Mouse (Mus musculus): Measurements from ENCODE around the gene Porcn.

The Porcn gene

GRCm38 (mm10) chrX:8205551-8205950, 774 bp downstream of the Porcn start:
- DNase-seq = peak; percentile 79 to 90

- DNase-seq = peak in 1 of 2 experiments; percentile 36
These were observed 1.2 kb downstream of the Porcn start for GRCm38 (mm10) chrX:8205088-8205487.

DNA sequence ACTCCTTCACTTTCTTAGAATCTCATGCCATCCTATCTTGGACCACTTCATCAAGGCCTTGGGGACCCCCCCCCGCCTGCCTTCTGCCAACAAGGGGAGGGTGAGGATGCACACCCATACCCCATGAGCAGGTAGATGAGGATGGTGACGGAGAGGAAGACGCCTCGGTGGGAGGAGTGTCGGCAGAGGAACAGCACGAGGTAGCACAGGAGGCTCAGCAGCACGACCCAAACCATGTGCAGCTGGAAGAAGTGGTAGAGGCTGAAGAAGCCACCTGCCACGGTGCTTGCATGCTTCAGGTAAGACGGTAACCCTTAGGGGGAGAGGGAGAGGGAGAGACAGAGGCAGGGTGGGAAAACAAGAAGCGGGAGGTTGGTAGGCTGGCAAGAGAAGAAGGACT, 2.2 kb downstream of the Porcn start:
- DNase-seq = peak in 1 of 2 experiments; percentile 35

DNA sequence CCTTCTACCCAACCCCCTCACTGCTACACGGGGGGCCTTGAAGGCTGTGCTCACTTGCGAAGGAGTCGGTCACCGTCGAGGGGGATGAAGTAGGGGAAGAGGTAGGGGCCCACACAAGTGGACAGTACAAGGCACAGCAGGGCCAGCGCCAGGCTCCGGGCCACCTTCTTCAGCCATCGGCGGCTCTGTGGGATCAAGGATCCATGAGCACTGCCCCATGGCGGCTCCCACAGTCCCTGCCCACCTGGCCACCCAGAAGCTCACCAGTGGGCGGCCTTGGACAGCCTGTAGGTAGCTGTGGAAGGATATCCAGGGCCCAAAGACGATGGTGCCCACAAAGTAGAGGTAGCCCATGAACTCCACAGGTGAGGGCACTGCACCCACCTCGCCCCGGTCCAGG, 3.2 kb downstream of the Porcn start:
- no peak for DNase-seq

DNA sequence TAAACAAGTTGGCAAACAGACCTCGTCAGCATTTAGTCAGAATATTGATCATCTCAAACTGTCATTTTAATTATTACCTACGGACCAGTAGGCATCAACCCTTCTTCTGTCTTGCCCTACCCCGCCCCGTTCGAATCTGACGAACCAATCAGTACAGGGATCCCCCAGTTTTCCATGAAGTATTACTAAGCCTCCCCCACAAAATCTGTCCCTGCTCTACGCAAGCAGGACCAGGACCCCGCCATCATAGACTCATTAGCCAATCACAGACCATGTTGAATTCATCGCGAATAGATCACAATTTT, 13.0 kb downstream of the Porcn start, which contains the start of gene Ebp:
Gene Ebp (minus strand): TSS at position 94 of the 305 bp plus-strand sequence.
- peak; percentile 56 to 60 for DNase-seq

DNA sequence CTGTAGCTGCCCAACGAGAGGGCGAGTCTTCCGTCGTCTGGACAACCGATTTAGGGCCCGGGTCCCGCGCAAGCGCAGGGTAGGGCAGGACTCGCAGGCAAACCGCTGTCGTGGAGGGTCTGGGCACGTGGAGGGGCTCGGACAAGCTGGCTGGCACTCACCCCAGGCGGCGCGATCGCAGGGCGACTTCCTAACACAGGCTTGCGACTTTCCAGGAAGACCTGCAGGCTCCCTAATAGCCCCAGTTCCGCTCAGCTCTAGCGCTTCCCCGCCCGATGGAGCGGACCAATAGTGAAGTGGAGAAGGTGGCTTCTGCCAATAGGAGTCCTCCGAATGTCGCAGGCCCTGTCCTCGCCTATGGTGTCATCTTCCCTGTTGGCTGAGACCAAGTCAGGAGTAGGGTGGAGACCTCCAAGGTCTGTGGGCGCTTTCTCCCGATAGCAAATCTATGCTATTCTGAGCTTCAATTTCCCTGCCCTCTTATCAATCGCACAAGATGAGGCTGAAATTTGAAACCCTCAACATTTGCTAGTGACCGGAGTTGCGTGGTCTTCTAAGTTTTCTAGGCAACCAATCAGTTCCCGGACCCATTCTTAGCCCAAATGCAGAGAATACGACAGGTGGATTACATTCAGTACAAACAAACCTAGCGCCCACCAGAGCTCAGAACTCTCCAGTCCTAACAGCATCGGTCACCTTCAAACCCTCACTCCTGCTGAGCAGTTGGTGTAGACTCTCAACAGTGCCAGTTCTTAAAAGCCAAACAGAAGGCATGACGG, 13.5 kb downstream of the Porcn start:
- DNase-seq = peak; percentile 83 to 85

DNA sequence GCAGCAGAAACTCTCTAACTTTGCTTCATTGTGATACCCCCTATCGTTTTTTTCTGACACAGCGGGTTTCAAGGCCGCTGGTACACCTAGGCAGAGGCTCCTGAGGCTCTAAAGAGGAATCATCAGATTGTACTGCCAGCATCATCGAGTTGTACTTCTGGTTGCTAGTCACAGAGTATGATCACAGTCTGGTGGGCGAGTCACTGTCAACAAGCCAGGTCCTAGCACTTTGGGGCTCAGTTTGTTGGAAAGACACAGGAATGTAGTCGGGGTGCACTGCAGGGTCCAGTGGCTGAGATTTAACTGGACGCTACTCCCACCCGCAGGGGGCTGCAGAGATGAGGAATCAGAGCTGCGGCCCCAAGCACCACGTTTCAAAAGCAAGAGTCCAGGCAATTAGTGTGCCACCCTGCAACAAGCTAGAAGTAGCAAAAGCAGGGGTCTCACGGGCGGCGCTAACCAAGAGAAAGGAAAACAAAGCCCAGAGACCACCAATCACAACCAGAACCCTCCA, 14.1 kb downstream of the Porcn start:
- no peak for DNase-seq

DNA sequence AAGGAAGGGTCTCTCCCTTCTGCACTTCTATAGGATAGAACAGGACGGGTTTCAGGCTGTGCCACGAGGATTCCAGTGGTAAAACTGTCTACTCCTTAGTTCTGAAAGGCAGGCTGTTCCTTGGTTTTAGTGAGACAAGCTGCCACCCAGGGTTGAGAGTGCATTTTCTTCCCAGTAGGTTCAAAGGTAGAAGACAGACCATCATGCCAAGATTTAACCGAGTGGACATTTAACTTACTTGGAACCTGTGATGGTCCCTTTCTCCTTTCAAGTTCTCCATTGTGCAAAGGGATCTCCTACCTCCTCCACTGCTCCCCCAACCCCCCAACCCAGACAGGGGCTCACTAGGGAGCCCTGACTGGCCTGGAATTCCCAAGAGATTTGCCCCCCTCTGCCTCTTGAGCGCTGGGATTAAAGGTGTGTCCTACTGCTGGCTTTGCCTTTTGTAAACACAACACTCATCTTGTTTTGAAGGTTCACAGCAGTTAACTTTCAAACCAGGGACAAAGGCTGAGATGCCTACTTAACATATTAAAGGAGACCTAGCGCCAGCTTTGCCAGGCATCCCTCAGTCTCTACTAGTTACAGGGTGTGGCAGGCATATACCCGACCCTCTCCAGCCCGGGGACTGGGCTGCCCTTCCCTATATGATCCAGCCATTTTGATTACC, 23.3 kb downstream of the Porcn start:
- DNase-seq = no peak

DNA sequence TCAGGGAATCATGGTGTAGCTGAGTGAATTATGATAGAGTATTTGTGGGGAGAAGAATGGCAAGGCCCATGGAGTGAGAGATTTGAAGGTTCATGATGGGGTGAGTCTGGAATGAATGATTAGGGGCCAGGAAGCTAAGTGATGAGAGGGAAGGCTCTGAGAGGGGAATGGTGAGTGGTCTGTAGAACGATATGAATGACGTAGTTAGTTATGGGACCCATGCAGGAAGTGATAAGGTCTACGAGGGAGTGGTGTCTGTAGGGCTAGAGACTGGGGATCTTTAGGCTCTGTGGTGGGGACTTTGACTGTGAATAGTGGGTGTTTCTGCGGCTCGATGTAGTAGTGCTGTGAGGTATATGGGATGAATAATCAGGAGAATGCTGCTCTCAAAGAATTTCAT, 26.7 kb downstream of the Porcn start:
- no peak for DNase-seq

DNA sequence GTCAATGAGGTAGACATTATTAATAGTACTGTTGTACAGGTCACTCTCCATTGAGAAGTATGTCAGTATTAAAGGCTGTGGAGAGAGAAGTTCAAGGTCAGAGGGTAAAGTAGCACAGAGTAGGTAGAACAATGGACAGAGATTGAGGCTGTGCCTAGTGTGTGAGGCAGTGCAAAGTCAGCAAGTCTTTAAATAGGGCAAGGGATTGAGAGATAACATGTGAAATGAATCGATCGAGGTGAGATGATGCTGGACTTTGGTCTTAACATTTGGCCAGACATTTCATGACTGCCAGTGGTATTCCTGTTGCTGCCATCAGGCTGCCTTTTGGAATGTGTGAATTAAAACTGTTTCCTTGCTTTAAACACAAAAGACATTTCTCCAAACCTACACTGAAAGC, 27.5 kb downstream of the Porcn start:
- DNase-seq = no peak

GRCm38 (mm10) chrX:8175504-8176385, 30.6 kb downstream of the Porcn start, which contains the start of gene Tbc1d25:
Gene Tbc1d25 (minus strand): TSS chrX:8176181.
- DNase-seq = peak; percentile 88 to 89

- no peak for DNase-seq
These were observed 31.2 kb downstream of the Porcn start for GRCm38 (mm10) chrX:8175169-8175503.

DNA sequence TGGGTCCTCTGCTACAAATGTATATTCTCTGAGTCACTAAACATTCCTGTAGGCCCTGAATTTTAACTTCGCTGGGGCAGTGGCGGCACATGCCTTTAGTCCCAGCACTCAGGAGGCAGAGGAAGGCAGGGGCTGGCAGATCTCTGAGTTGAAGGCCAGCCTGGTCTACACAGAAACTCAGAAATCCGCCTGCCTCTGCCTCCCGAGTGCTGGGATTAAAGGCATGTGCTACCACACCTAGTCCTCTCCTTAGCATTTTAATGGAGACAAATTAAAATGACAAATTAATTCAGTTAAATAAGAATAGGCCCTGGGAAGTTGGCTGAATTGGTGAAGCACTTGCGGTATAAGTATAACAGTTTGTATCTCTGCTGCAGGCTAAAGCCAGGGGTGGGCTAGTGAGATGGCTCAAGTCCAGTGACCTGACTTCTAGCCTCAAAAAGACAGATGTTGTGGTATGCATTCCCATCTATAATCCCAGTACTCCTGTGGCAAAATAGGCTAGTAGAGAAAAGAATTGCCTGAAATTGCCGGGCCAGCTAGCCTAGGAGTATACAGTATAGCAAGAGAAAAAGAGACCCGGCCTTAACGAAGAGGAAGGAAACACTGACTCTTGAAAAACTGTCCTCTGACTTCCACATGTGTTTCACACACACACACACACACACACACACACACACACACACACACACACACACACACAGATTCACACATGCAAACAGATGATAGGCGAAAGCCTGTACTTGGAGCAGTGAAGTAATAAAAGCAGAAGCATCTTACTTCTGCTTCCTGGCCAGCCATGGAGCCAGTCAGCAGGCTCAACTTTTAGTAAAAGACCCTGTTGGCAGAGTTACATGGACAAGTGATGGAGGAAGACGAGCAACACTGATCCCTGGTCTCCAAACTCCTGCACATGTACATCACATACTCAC, 38.3 kb downstream of the Porcn start:
- DNase-seq = no peak

- peak in 1 of 2 experiments; percentile 20 for DNase-seq
These were observed 41.9 kb downstream of the Porcn start for GRCm38 (mm10) chrX:8164471-8164870.

DNA sequence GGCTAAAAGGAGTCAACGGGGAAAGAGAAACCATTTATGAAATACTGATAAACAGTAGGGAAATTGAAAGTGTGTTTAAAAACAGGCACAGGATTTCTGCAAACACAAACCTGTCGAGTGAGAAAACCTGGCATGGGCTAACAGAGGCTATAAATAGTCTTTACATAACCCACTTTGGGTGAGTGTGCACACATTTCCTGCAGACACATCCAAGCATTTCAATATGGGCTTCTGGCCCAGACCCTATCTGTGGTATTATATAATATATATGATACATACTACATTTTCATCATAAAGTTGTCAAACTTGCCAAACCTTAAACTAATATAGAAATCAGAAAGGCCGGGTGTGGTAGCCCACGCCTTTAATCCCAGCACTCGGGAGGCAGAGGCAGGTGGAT, 43.2 kb downstream of the Porcn start:
- peak; percentile 14 to 37 for DNase-seq

GRCm38 (mm10) chrX:8145153-8145991, 61.0 kb downstream of the Porcn start, which contains the start of gene Rbm3:
Gene Rbm3 (minus strand): TSS chrX:8145880.
- DNase-seq = peak; percentile 86 to 88

Measured in cerebellum, postnatal 14 days (tissue).